Mouse (Mus musculus): ENCODE data around the gene Enkd1.

DNA sequence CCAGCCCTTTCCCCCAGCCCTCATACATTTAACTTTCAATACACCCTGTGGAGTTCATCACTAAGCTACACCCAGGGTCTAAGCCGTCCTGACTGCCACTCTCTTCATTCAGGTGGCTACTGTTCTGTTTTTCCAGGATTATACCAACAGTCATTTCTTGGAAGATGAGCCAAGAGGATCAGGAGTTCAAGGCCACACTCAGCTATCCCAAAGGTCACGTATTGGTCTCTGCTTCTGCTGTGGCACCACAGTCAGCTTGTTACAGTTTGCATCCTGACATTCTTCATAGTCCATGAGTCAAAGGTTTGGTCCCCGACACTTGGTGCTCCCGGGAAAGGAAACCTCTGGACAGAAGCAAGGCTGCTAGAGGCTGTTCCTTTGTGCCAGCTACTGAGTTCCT is 11.6 kb upstream of the Enkd1 start:
- TF ChIP-seq USF1 (IDR thresholded peaks at IDR 0.05; ENCODE audit: low read depth) (no peak), CTCF (IDR thresholded peaks at IDR 0.05; ENCODE audit: control insufficient read depth, insufficient read depth, insufficient read length) (no peak)

Data from C2C12 (cell line).